Mouse (Mus musculus) large intestine, adult 2 months (tissue): ENCODE measurements around the gene Rrp36. TPM values are rescaled to one million over a fixed set of nuclear protein-coding genes. Genes with fewer than 3 reads are reported as not detected.

Experiments
- DNase-seq: peaks from one replicate; pipeline ENCODE4 v3.0.0-alpha.2; 2012; ENCODE audit warnings: low read depth, low spot score
- WGBS: fragments of 180-500 bp; shearing (Covaris S2); methylation state at CpG from one replicate; pipeline ENCODE4 v1.1.7; 2018; 5-methylcytosine and 5-hydroxymethylcytosine counted together
- polyA plus RNA-seq: library from polyadenylated mRNA; depleted of rRNA; stranded (reverse); fragments of >200 nt; gene quantifications from 2 replicates; pipeline ENCODE4 v1.2.3, GENCODE M21; 2012

Gene Rrp36
- polyA plus RNA-seq, 1 experiment: 42.4 TPM

- WGBS: 59% methylated on average over 2 of the region's 2 CpGs
Observed at GRCm38 (mm10) chr17:46691390-46691789, 17.2 kb upstream of the Rrp36 start.

DNA sequence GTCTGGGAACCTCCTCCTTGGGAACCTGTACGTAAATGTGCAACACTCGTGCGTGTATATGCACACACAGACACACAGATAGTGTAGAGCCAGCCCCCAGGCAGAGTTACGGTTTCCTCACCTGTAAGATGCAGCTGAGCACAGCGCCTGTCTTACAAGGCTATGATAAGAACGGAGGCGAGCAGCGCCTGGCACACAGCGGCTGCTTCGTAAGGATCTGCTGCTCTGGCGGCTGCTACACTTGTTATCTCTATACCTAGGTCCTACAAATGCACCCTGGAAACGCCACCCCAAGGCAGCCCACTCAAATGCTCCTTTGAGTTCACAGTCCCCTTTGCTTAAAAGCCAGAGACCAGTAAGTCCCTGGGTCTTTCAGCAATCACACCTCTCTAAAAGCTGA lies 16.5 kb upstream of the Rrp36 start:
- WGBS: 92% methylated on average over 12 of the region's 12 CpGs
- no peak for DNase-seq

More at GRCm38 (mm10) chr17:46691390-46691789, 17.2 kb upstream of the Rrp36 start:
- no peak for DNase-seq

DNA sequence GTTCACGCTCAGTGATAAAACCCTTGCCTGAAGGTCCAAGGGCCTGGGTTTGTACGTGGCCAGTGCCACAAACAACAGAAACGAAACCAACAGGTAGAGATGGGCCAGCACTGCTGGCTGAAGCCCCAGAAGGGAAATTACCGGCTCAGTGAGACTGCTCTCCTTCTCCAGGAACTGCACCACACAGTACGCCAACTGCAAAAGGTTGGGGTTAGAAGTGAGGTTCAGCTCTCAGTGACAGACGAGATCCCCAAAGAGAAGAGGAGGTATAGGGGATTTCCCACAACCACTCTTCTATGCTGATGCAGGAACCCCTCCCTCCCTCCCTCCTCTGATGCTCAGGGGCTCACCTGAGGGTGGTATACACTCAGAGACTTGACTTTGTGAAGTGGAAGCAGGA lies 11.8 kb upstream of the Rrp36 start:
- 86% methylated on average over 6 of the region's 6 CpGs for WGBS
- no peak for DNase-seq

GRCm38 (mm10) chr17:46682654-46683389 lies 8.7 kb upstream of the Rrp36 start:
- no peak for DNase-seq
- WGBS: 75% methylated on average over 16 of the region's 16 CpGs

- 25% methylated on average over 12 of the region's 12 CpGs for WGBS
- DNase-seq: no peak
Observed at GRCm38 (mm10) chr17:46681466-46682118, 7.4 kb upstream of the Rrp36 start.

GRCm38 (mm10) chr17:46680760-46681373 lies 6.7 kb upstream of the Rrp36 start, which contains the start of gene Klhdc3:
TSS of gene Klhdc3 (minus strand) at chr17:46680914.
- peak; percentile 93 for DNase-seq
- WGBS: under 1% methylated on average over 49 of the region's 49 CpGs

- DNase-seq: no peak
- 1% methylated on average over 34 of the region's 34 CpGs for WGBS
Observed at GRCm38 (mm10) chr17:46679843-46680759, 5.9 kb upstream of the Rrp36 start.

DNA sequence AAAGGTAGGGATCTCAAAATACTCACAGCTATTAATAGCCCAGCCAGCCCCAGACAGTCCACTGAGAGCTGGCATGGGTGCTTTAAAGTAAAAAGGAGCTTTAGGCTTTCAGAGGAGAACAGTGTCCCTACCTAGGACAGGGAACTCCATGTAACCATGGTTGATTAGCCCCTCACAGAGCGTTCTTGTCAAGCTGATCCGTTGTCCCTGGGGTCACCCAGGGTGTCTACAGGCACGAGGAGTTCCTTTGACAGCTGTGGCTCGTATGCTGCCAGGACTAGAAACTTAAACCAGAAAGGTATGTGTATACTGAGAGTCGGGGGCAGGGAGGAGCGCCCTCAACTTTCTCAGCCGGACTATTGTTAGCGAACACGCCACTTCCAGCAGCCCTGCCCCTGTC lies 4.8 kb upstream of the Rrp36 start:
- 48% methylated on average over 9 of the region's 9 CpGs for WGBS
- no peak for DNase-seq

DNA sequence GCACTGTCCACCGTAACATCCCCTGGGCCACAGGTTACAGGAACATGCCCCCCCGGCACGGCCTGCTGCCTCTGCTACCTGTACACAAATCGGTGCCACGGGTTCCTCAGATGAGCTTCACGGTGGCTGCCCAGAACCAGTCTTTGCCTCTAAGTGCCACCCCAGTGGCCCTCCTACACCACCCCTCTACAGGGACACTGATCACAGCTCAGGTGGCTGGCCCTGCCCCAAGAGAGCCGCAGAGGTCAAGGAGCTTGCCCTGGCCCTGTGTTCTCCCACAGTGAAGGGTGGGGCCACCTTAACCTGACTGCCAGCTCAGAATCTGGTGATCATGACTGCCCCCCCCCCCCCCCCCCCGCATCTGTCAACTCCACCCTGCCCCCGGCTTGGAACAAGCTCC lies 4.3 kb upstream of the Rrp36 start, which contains the start of gene Mea1:
Mea1 (plus strand) TSS at position 378 of the 400 bp plus-strand sequence.
- no peak for DNase-seq
- WGBS: 82% methylated on average over 9 of the region's 9 CpGs

DNA sequence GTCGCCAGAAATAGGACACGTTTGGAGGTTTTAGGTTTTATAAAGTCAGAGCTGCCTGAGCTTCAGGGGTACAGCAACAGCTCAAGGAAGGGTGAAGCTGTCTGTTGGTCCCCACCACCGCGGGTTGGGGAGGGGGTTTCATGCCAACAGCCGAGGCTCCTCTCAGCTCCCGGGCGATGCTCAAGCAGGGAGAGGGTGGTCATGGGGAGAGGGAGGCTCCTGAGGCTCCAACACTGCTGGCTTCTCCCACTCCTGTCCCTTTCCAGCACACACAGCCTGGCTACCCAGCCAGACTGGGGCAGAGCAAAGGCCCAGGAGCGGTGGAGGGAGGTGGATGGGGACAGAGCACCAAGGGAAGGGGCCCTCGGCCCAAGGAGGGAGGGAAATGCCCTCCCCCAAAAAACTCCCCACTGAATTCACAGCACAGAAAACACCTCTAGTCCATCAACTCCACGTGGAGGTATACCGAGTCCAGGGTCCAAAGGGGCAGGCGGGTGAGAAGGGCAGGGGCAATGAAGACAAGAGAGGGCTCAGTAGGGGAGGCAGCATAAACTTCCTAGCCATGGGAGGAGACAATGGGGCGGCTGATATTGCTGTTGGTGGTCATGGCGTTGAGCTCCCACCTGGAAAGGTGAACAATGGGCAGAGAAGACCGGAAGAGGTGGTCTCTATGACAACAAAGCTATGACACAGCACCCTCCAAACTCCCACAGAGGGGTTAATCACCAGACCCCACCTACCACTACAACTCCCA lies 555 bp upstream of the Rrp36 start:
- 25% methylated on average over 15 of the region's 15 CpGs for WGBS
- no peak for DNase-seq

DNA sequence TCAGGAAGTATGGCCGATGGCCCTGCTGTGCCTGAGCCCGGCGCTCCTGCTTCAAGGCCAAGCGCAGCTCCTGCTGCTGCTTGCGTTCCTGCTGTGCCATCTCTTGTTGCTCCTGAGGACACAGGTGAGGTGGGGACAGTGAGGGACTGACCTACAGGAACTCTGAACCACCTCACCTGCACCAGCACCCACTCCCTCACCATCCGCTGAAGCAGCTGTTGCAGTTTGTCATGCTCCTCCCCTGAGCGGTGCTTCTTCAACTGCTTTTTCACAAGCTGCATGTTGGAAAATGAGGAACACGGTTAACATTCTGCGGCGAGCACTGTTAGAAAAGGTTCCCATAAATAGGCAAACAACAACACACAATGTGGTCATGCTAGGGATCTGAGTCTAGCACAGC lies 4.2 kb downstream of the Rrp36 start:
- DNase-seq: no peak
- WGBS: 96% methylated on average over 10 of the region's 10 CpGs

DNA sequence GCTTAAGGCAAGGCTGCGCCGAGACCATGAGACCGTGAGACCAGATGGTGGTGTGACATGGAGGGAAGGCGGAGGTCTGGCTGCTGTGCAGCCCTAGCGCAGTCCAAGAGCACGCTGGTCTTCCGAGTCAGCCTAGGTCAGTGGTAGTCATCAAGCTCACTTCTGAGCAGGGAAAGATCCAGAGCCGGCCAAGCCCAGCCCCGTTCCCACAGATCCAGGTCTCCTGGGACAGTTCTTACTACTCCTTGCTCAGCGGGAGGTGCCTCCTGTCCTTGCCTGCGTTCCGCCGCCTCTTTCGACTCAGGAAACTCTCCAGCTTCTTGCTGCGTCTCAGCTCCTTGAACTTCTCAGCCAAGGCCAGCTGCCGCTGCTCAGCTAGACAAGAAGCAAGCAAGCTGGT lies 6.4 kb downstream of the Rrp36 start:
- no peak for DNase-seq
- WGBS: 83% methylated on average over 16 of the region's 16 CpGs

- no peak for DNase-seq
- WGBS: 74% methylated on average over 5 of the region's 5 CpGs
Observed at GRCm38 (mm10) chr17:46662730-46663129, 11.4 kb downstream of the Rrp36 start.

DNA sequence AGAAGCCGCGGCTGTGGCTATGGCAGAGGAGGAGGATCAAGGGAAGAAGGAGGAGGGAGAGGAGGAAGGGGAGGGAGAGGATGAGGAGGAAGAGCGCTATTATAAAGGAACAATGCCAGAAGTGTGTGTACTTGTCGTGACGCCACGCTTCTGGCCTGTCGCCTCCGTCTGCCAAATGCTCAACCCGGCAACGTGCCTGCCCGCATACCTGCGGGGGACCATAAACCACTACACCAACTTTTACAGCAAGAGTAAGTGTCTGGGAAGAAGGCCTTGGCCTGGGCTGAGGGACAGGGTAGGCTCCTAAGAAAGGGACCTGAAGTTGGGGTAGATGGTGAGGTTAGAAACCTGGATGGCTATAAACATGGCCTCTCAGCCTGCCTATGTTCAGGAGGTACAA lies 12.2 kb downstream of the Rrp36 start:
- 72% methylated on average over 12 of the region's 12 CpGs for WGBS

GRCm38 (mm10) chr17:46661351-46661750 lies 12.8 kb downstream of the Rrp36 start:
- no peak for DNase-seq
- WGBS: 94% methylated on average over 9 of the region's 9 CpGs

More for the DNA sequence above, 12.2 kb downstream of the Rrp36 start:
- DNase-seq: no peak

DNA sequence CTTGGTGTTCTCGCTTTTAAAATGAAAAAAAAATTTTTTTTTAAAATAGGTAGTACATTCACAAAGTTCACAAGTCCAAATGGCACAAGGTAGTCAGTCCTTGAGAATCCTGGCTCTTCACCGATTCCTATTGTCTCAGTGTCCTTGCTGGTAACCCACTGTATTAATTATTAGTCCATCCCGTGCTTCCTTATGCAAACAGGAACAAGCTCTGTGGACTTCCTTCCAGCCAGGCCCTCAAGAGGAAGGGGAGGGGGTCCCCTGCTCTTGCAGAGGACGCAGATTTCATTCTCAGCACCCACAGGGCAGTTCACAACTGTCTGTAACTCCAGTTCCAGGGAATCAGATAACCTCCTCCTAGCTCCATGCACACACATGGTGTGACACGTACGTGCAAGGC lies 18.1 kb downstream of the Rrp36 start:
- DNase-seq: no peak
- 79% methylated on average over 6 of the region's 6 CpGs for WGBS

DNA sequence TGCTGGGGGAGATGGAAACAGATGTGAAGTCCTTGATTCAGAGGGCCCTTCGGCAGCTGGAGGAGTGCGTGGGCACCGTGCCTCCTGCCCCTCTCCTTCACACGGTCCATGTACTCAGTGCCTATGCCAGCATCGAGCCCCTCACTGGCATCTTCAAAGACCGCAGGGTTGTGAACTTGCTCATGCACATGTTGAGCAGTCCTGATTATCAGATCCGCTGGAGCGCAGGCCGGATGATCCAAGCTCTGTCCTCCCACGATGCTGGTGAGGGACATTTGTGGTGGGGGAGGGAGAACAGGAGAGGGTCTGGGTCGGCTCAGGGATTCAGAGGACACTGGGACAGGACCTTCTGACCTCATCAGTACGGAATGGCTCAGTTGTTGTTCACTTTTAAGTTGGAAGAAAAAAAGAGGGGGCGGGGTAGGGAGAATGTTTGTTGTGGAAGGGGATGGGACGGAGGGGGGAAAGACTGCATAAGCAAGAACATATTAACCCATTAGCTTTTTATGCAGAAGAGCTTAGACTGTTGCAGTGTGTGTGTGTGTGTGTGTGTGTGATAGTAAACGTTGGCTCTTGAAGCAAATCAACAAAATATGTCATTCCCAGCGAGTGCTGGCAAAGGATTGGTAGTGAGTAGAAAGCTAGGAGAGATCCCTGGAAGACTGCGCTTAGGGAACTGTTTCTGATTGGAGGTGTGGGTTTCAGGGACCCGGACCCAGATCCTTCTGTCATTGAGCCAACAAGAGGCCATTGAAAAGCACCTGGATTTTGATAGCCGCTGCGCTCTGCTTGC lies 22.2 kb downstream of the Rrp36 start:
- no peak for DNase-seq
- 69% methylated on average over 20 of the region's 20 CpGs for WGBS

DNA sequence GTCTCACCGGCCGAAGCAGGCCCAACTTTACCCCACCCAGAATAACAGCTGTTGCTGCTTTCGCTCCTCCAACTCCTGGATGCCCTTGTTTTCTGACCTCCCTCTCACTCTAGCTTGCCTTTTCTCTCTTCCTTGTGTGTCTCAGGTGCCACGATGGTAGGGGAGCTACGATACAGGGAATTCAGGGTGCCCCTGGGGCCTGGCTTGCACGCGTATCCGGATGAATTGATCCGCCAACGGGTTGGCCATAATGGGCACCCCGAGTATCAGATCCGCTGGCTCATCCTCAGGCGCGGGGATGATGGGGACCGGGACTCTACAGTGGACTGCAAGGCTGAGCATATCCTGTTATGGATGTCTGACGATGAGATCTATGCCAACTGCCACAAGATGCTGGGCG lies 22.9 kb downstream of the Rrp36 start:
- DNase-seq: no peak
- WGBS: 68% methylated on average over 17 of the region's 17 CpGs
